Mouse (Mus musculus) forebrain, embryonic 10.5 days (tissue): ENCODE measurements around the gene Accs. TPM values are rescaled to one million over a fixed set of nuclear protein-coding genes. Genes with fewer than 3 reads are reported as not detected.
A peak's percentile ranks its signal among the peaks of the same experiment; 100 is the strongest.

Experiments
- DNase-seq: peaks from one replicate; pipeline ENCODE4 v3.0.0-alpha.2; 2017; ENCODE audit warnings: low spot score; ENCODE audit errors: extremely low spot score
- H3K27ac ChIP-seq: fragments of 300-500 bp; sonication (generic); 2 replicates; pipeline ENCODE4 v1.5.1; 2016; ENCODE audit warnings: mild to moderate bottlenecking
- H3K27me3 ChIP-seq: fragments of 300-500 bp; sonication (generic); 2 replicates; pipeline ENCODE4 v1.6.1; 2016; ENCODE audit warnings: mild to moderate bottlenecking; ENCODE audit not compliant: poor library complexity, severe bottlenecking
- H3K36me3 ChIP-seq: fragments of 300-500 bp; sonication (generic); replicated peaks from 2 replicates; pipeline ENCODE4 v1.6.1; 2016; ENCODE audit warnings: mild to moderate bottlenecking, moderate library complexity
- H3K4me1 ChIP-seq: fragments of 300-500 bp; sonication (generic); 2 replicates; pipeline ENCODE4 v1.6.1; 2016
- H3K4me3 ChIP-seq: fragments of 300-500 bp; sonication (generic); 2 replicates; pipeline ENCODE4 v1.5.1; 2016; ENCODE audit warnings: mild to moderate bottlenecking, moderate library complexity
- H3K9me3 ChIP-seq: fragments of 300-500 bp; sonication (generic); 2 replicates; pipeline ENCODE4 v1.6.1; 2016; ENCODE audit warnings: mild to moderate bottlenecking, moderate library complexity
- WGBS: fragments of 180-500 bp; shearing (Covaris S2); methylation state at CpG from one replicate; pipeline ENCODE4 v1.1.7; 2016; 5-methylcytosine and 5-hydroxymethylcytosine counted together
- polyA plus RNA-seq: library from polyadenylated mRNA; unstranded; fragments of >200 nt; fragmentation: Nextera tagmentation; extraction: Ambion mirVana; gene quantifications from 2 replicates; pipeline ENCODE4 v1.2.1, GENCODE M21; 2016

Gene Accs
- polyA plus RNA-seq, 1 experiment from 2014 or later: 8.8 TPM

GRCm38 (mm10) chr2:93840109-93840508 lies 9.6 kb downstream of the Accs start:
- H3K4me3 ChIP-seq: no peak overlapping the region
- peaks cover 98% of the 10 kb centered on the region for H3K36me3 ChIP-seq
- DNase-seq: no peak
- no peaks in the 10 kb centered on the region for H3K4me1 ChIP-seq
- no peaks in the 10 kb centered on the region for H3K27me3 ChIP-seq
- no peak overlapping the region for H3K27ac ChIP-seq
- no peaks in the 10 kb centered on the region for H3K9me3 ChIP-seq
- WGBS: 87% methylated on average over 6 of the region's 6 CpGs

GRCm38 (mm10) chr2:93838931-93839330 lies 10.8 kb downstream of the Accs start:
- Histone ChIP-seq H3K9me3 (no peaks in the 10 kb centered on the region), H3K27ac (no peak overlapping the region), H3K36me3 (peaks cover 97% of the 10 kb centered on the region), H3K4me1 (no peaks in the 10 kb centered on the region), H3K4me3 (no peak overlapping the region), H3K27me3 (no peaks in the 10 kb centered on the region)
- WGBS: 90% methylated on average over 4 of the region's 4 CpGs
- DNase-seq: no peak

GRCm38 (mm10) chr2:93836232-93836785 lies 13.4 kb downstream of the Accs start:
- WGBS: 70% methylated on average over 13 of the region's 13 CpGs
- Histone ChIP-seq H3K27ac (no peak overlapping the region), H3K27me3 (no peaks in the 10 kb centered on the region), H3K9me3 (no peaks in the 10 kb centered on the region), H3K36me3 (peaks cover 72% of the 10 kb centered on the region), H3K4me1 (no peaks in the 10 kb centered on the region), H3K4me3 (no peak overlapping the region)
- no peak for DNase-seq

- H3K36me3 ChIP-seq: peaks cover 65% of the 10 kb centered on the region
- 85% methylated on average over 11 of the region's 11 CpGs for WGBS
These were observed 14.1 kb downstream of the Accs start for GRCm38 (mm10) chr2:93835596-93835995.

GRCm38 (mm10) chr2:93823519-93823918 lies 26.2 kb downstream of the Accs start:
- DNase-seq: peak; percentile 69
- Histone ChIP-seq H3K27me3 (no peaks in the 10 kb centered on the region), H3K27ac (no peak overlapping the region), H3K36me3 (peaks cover 12% of the 10 kb centered on the region), H3K4me1 (peaks cover 15% of the 10 kb centered on the region), H3K4me3 (no peak overlapping the region), H3K9me3 (no peaks in the 10 kb centered on the region)
- WGBS: 19% methylated on average over 8 of the region's 8 CpGs

More at GRCm38 (mm10) chr2:93835596-93835995, 14.1 kb downstream of the Accs start:
- Histone ChIP-seq H3K4me3 (no peak overlapping the region), H3K27me3 (no peaks in the 10 kb centered on the region), H3K27ac (no peak overlapping the region), H3K4me1 (no peaks in the 10 kb centered on the region), H3K9me3 (no peaks in the 10 kb centered on the region)
- DNase-seq: no peak

- Histone ChIP-seq H3K27me3 (no peaks in the 10 kb centered on the region), H3K36me3 (peaks cover 12% of the 10 kb centered on the region), H3K4me1 (peaks cover 15% of the 10 kb centered on the region), H3K9me3 (no peaks in the 10 kb centered on the region), H3K27ac (peak within 1 kb of the TSS; percentile 91), H3K4me3 (peak within 1 kb of the TSS; percentile 84)
- DNase-seq: peak; percentile 89
- under 1% methylated on average over 66 of the region's 66 CpGs for WGBS
These were observed 27.5 kb downstream of the Accs start, which contains the start of gene Ext2 for GRCm38 (mm10) chr2:93822045-93822749. TSS of gene Ext2 (minus strand) at chr2:93822568.

GRCm38 (mm10) chr2:93817791-93818190 lies 32.0 kb downstream of the Accs start:
- Histone ChIP-seq H3K27ac (no peak overlapping the region), H3K36me3 (peaks cover 19% of the 10 kb centered on the region), H3K27me3 (no peaks in the 10 kb centered on the region), H3K9me3 (no peaks in the 10 kb centered on the region), H3K4me3 (no peak overlapping the region), H3K4me1 (peaks cover 15% of the 10 kb centered on the region)
- 93% methylated on average over 5 of the region's 5 CpGs for WGBS
- no peak for DNase-seq

- DNase-seq: no peak
- 92% methylated on average over 22 of the region's 22 CpGs for WGBS
- H3K27me3 ChIP-seq: no peaks in the 10 kb centered on the region
- no peak overlapping the region for H3K4me3 ChIP-seq
- no peaks in the 10 kb centered on the region for H3K9me3 ChIP-seq
- H3K36me3 ChIP-seq: peaks cover 47% of the 10 kb centered on the region
- no peaks in the 10 kb centered on the region for H3K4me1 ChIP-seq
- no peak overlapping the region for H3K27ac ChIP-seq
These were observed 36.4 kb downstream of the Accs start for GRCm38 (mm10) chr2:93813343-93813742.

GRCm38 (mm10) chr2:93811812-93812211 lies 37.9 kb downstream of the Accs start:
- 35% methylated on average over 4 of the region's 4 CpGs for WGBS
- DNase-seq: peak; percentile 62
- Histone ChIP-seq H3K36me3 (peaks cover 61% of the 10 kb centered on the region), H3K4me1 (no peaks in the 10 kb centered on the region), H3K4me3 (no peak overlapping the region), H3K27ac (no peak overlapping the region), H3K27me3 (no peaks in the 10 kb centered on the region), H3K9me3 (no peaks in the 10 kb centered on the region)

- H3K4me3 ChIP-seq: no peak overlapping the region
- H3K9me3 ChIP-seq: no peaks in the 10 kb centered on the region
- H3K36me3 ChIP-seq: peaks cover 80% of the 10 kb centered on the region
- WGBS: 8% methylated on average over 2 of the region's 2 CpGs
- no peak for DNase-seq
- no peaks in the 10 kb centered on the region for H3K27me3 ChIP-seq
- no peak overlapping the region for H3K27ac ChIP-seq
- no peaks in the 10 kb centered on the region for H3K4me1 ChIP-seq
These were observed 39.8 kb downstream of the Accs start for GRCm38 (mm10) chr2:93809931-93810330.

GRCm38 (mm10) chr2:93808071-93808470 lies 41.7 kb downstream of the Accs start:
- WGBS: 91% methylated on average over 5 of the region's 5 CpGs
- H3K9me3 ChIP-seq: no peaks in the 10 kb centered on the region
- H3K4me1 ChIP-seq: no peaks in the 10 kb centered on the region
- DNase-seq: no peak
- peaks cover 89% of the 10 kb centered on the region for H3K36me3 ChIP-seq
- no peak overlapping the region for H3K4me3 ChIP-seq
- no peak overlapping the region for H3K27ac ChIP-seq
- H3K27me3 ChIP-seq: no peaks in the 10 kb centered on the region

- WGBS: 90% methylated on average over 8 of the region's 8 CpGs
- Histone ChIP-seq H3K4me1 (no peaks in the 10 kb centered on the region), H3K36me3 (peaks cover 88% of the 10 kb centered on the region)
These were observed 42.3 kb downstream of the Accs start for GRCm38 (mm10) chr2:93807440-93807839.

GRCm38 (mm10) chr2:93806487-93807201 lies 43.1 kb downstream of the Accs start:
- no peak for DNase-seq
- H3K4me1 ChIP-seq: no peaks in the 10 kb centered on the region
- WGBS: 90% methylated on average over 6 of the region's 6 CpGs
- no peaks in the 10 kb centered on the region for H3K27me3 ChIP-seq
- no peak overlapping the region for H3K27ac ChIP-seq
- H3K9me3 ChIP-seq: no peaks in the 10 kb centered on the region
- H3K4me3 ChIP-seq: no peak overlapping the region
- H3K36me3 ChIP-seq: peaks cover 89% of the 10 kb centered on the region

More at GRCm38 (mm10) chr2:93807440-93807839, 42.3 kb downstream of the Accs start:
- Histone ChIP-seq H3K27me3 (no peaks in the 10 kb centered on the region), H3K9me3 (no peaks in the 10 kb centered on the region), H3K4me3 (no peak overlapping the region), H3K27ac (no peak overlapping the region)
- DNase-seq: no peak
